Mouse (Mus musculus): ENCODE data around the gene March6. TPM values are rescaled to one million over a fixed set of nuclear protein-coding genes. Genes with fewer than 3 reads are reported as not detected.

The March6 gene
- polyA plus RNA-seq, 1 experiment: not detected

- Histone ChIP-seq H3K4me1 (ENCODE audit: control insufficient read depth, insufficient read depth, low read length) (peaks cover 13% of the 10 kb centered on the region), H3K27ac (ENCODE audit: insufficient read depth, low read depth, low read length) (no peak overlapping the region), H3K4me3 (ENCODE audit: insufficient read depth, low read depth, low read length) (no peak overlapping the region)
- TF ChIP-seq POLR2A (IDR thresholded peaks at IDR 0.05; ENCODE audit: insufficient read depth, low read depth, low read length): no peak
- WGBS: 80% methylated on average over 7 of the region's 7 CpGs
Observed at GRCm38 (mm10) chr15:31567431-31567830, 36.6 kb upstream of the March6 start.

- 40% methylated on average over 1 of the region's 1 CpGs for WGBS
- Histone ChIP-seq H3K27ac (ENCODE audit: insufficient read depth, low read depth, low read length) (no peak overlapping the region), H3K4me1 (ENCODE audit: control insufficient read depth, insufficient read depth, low read length) (peaks cover 9% of the 10 kb centered on the region), H3K4me3 (ENCODE audit: insufficient read depth, low read depth, low read length) (no peak overlapping the region)
- no peak for TF ChIP-seq CTCF (IDR thresholded peaks at IDR 0.05; ENCODE audit: insufficient read depth, low read depth, low read length)
- no peak for TF ChIP-seq POLR2A (IDR thresholded peaks at IDR 0.05; ENCODE audit: insufficient read depth, low read depth, low read length)
Observed at GRCm38 (mm10) chr15:31565786-31566185, 34.9 kb upstream of the March6 start.

- WGBS: 37% methylated on average over 5 of the region's 5 CpGs
- peaks cover 9% of the 10 kb centered on the region for H3K4me1 ChIP-seq (ENCODE audit: control insufficient read depth, insufficient read depth, low read length)
- H3K4me3 ChIP-seq (ENCODE audit: insufficient read depth, low read depth, low read length): 0 out of 2 replicates have a peak within 1 kb of the TSS, but pooled peaks have one; percentile 13
- TF ChIP-seq CTCF (IDR thresholded peaks at IDR 0.05; ENCODE audit: insufficient read depth, low read depth, low read length): no peak
- 0 out of 2 replicates have a peak within 1 kb of the TSS, but pooled peaks have one; percentile 36 for H3K27ac ChIP-seq (ENCODE audit: insufficient read depth, low read depth, low read length)
Observed at GRCm38 (mm10) chr15:31565184-31565583, 34.3 kb upstream of the March6 start, which contains the start of gene Cmbl. Cmbl (plus strand) TSS chr15:31565389.

GRCm38 (mm10) chr15:31563577-31564546 lies 33.0 kb upstream of the March6 start:
- H3K4me3 ChIP-seq (ENCODE audit: insufficient read depth, low read depth, low read length): no peak overlapping the region
- peaks cover 9% of the 10 kb centered on the region for H3K4me1 ChIP-seq (ENCODE audit: control insufficient read depth, insufficient read depth, low read length)
- TF ChIP-seq CTCF (IDR thresholded peaks at IDR 0.05; ENCODE audit: insufficient read depth, low read depth, low read length) (no peak), POLR2A (IDR thresholded peaks at IDR 0.05; ENCODE audit: insufficient read depth, low read depth, low read length) (no peak)
- no peak overlapping the region for H3K27ac ChIP-seq (ENCODE audit: insufficient read depth, low read depth, low read length)
- 76% methylated on average over 19 of the region's 19 CpGs for WGBS

GRCm38 (mm10) chr15:31562847-31563246 lies 32.0 kb upstream of the March6 start:
- TF ChIP-seq POLR2A (IDR thresholded peaks at IDR 0.05; ENCODE audit: insufficient read depth, low read depth, low read length): no peak
- TF ChIP-seq CTCF (IDR thresholded peaks at IDR 0.05; ENCODE audit: insufficient read depth, low read depth, low read length): no peak
- H3K4me3 ChIP-seq (ENCODE audit: insufficient read depth, low read depth, low read length): no peak overlapping the region
- WGBS: 88% methylated on average over 8 of the region's 8 CpGs
- peaks cover 6% of the 10 kb centered on the region for H3K4me1 ChIP-seq (ENCODE audit: control insufficient read depth, insufficient read depth, low read length)
- no peak overlapping the region for H3K27ac ChIP-seq (ENCODE audit: insufficient read depth, low read depth, low read length)

- 92% methylated on average over 4 of the region's 4 CpGs for WGBS
- Histone ChIP-seq H3K4me1 (ENCODE audit: control insufficient read depth, insufficient read depth, low read length) (peaks cover 6% of the 10 kb centered on the region), H3K4me3 (ENCODE audit: insufficient read depth, low read depth, low read length) (no peak overlapping the region), H3K27ac (ENCODE audit: insufficient read depth, low read depth, low read length) (no peak overlapping the region)
- TF ChIP-seq CTCF (IDR thresholded peaks at IDR 0.05; ENCODE audit: insufficient read depth, low read depth, low read length): no peak
- TF ChIP-seq POLR2A (IDR thresholded peaks at IDR 0.05; ENCODE audit: insufficient read depth, low read depth, low read length): no peak
Observed at GRCm38 (mm10) chr15:31561976-31562375, 31.1 kb upstream of the March6 start.

- H3K4me1 ChIP-seq (ENCODE audit: control insufficient read depth, insufficient read depth, low read length): peaks cover 4% of the 10 kb centered on the region
- no peak overlapping the region for H3K27ac ChIP-seq (ENCODE audit: insufficient read depth, low read depth, low read length)
- WGBS: 79% methylated on average over 6 of the region's 6 CpGs
- no peak for TF ChIP-seq POLR2A (IDR thresholded peaks at IDR 0.05; ENCODE audit: insufficient read depth, low read depth, low read length)
- TF ChIP-seq CTCF (IDR thresholded peaks at IDR 0.05; ENCODE audit: insufficient read depth, low read depth, low read length): no peak
- no peak overlapping the region for H3K4me3 ChIP-seq (ENCODE audit: insufficient read depth, low read depth, low read length)
Observed at GRCm38 (mm10) chr15:31561390-31561789, 30.5 kb upstream of the March6 start.

- Histone ChIP-seq H3K4me1 (ENCODE audit: control insufficient read depth, insufficient read depth, low read length) (no peaks in the 10 kb centered on the region), H3K4me3 (ENCODE audit: insufficient read depth, low read depth, low read length) (no peak overlapping the region), H3K27ac (ENCODE audit: insufficient read depth, low read depth, low read length) (no peak overlapping the region)
- TF ChIP-seq POLR2A (IDR thresholded peaks at IDR 0.05; ENCODE audit: insufficient read depth, low read depth, low read length) (no peak), CTCF (IDR thresholded peaks at IDR 0.05; ENCODE audit: insufficient read depth, low read depth, low read length) (no peak)
- WGBS: 97% methylated on average over 2 of the region's 2 CpGs
Observed at GRCm38 (mm10) chr15:31554855-31555254, 24.0 kb upstream of the March6 start.

- H3K27ac ChIP-seq (ENCODE audit: insufficient read depth, low read depth, low read length): no peak overlapping the region
- no peaks in the 10 kb centered on the region for H3K4me1 ChIP-seq (ENCODE audit: control insufficient read depth, insufficient read depth, low read length)
- 71% methylated on average over 4 of the region's 4 CpGs for WGBS
- TF ChIP-seq POLR2A (IDR thresholded peaks at IDR 0.05; ENCODE audit: insufficient read depth, low read depth, low read length) (no peak), CTCF (IDR thresholded peaks at IDR 0.05; ENCODE audit: insufficient read depth, low read depth, low read length) (no peak)
- no peak overlapping the region for H3K4me3 ChIP-seq (ENCODE audit: insufficient read depth, low read depth, low read length)
Observed at GRCm38 (mm10) chr15:31550381-31550780, 19.5 kb upstream of the March6 start.

Measured in olfactory bulb, adult 2 months (tissue).